Mouse (Mus musculus): Measurements from ENCODE around the gene Commd7.

DNA sequence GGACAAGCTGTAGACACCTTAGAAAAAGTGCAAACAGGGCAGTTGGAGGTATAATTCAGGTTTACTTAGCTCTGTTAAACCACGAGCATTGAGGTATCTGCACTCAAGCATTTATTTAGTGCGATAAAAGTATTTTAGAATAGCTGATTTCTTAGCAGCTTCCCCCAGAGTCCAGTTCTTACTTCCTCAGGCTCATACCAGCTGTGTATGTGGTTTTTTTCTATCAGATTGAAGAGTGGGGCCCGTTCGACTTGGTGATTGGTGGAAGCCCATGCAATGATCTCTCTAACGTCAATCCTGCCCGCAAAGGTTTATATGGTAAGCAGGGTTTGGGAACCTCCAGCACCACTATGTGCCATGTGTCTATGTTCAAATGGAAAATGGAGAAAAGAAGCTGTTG, 44.4 kb upstream of the Commd7 start:
- TF ChIP-seq CHD2 (IDR thresholded peaks at IDR 0.05; ENCODE audit: low read depth, low read length) = no peak
- no peak for TF ChIP-seq ZNF384 (IDR thresholded peaks at IDR 0.05; ENCODE audit: low read depth, low read length)
